ENCODE assay signal across 10 mouse cellular contexts in the genomic region with DNA sequence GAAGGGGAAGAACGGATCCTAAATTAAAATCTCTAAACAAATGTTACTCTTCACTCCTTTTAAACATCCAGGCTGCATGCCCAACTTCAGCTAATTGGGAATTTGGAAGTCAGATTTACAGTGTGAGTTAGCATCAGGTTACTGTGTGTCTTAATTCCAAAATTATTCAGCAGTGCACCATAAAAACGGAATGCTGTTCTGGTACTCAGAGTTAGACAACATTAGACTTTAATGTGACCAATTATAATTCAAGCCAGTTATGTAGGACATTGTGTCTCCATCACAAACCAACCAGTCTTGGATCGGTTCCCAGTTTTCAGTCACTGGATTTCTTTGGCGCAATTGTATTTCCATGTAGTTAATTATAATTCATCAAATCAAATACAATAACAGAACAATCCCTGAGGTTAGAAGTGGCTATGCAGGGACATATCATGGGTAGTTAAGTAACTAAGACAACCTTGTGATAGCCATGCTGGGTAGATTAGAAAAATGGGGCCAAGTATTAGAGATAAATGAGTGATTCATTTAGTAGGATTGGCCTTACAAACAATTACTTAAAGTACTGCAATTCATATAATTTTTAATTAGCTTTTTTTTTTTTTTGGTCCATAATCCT.
DNase-seq lines count a peak whose midpoint lies in the region; ATAC-seq lines count a peak whose summit lies in the region.
"Had no signal": no experiment of that assay in that cellular context is flagged by ENCODE, and none has a peak within 500 bp of the region (broad histone marks: within the 10 kb centered on the region; RNA-seq: fewer than 3 reads in every experiment).

No protein-coding gene starts in this region.

- no peaks in the 10 kb centered on the region for H3K4me1 ChIP-seq in heart, embryonic 11.5 days (ENCODE audit: control insufficient read depth, insufficient read depth, low read length)
- H3K4me1 ChIP-seq in neural tube, embryonic 13.5 days (replicated peaks), result no peaks in the 10 kb centered on the region
- H3K4me1 ChIP-seq: heart, embryonic 15.5 days; liver, embryonic 15.5 days had no signal

- no peak for ATAC-seq in heart, embryonic 11.5 days (replicated peaks; ENCODE audit: insufficient number of reproducible peaks, low FRiP score, low TSS enrichment)
- peak; percentile 32; the same call in 1 of the 2 replicates for ATAC-seq in neural tube, embryonic 13.5 days (ENCODE audit: low read depth)

- 78% methylated on average over 4 of the region's 4 CpGs for WGBS in heart, embryonic 11.5 days (ENCODE audit: insufficient replicate concordance)
- 74% methylated on average over 4 of the region's 4 CpGs for WGBS in neural tube, embryonic 13.5 days

- H3K4me3 ChIP-seq in heart, embryonic 11.5 days (ENCODE audit: low read depth, low read length), result no peak overlapping the region
- H3K4me3 ChIP-seq in neural tube, embryonic 13.5 days, result no peak overlapping the region
- H3K4me3 ChIP-seq: heart, embryonic 15.5 days; liver, embryonic 15.5 days had no signal

- intact Hi-C loops in heart, postnatal 10 days (cut with DNase I), result no loop called here

- no peak overlapping the region for H3K27ac ChIP-seq in heart, embryonic 11.5 days (ENCODE audit: low read depth, low read length)
- no peak overlapping the region for H3K27ac ChIP-seq in neural tube, embryonic 13.5 days (replicated peaks)
- H3K27ac ChIP-seq: heart, embryonic 15.5 days; liver, embryonic 15.5 days had no signal

- H3K27me3 ChIP-seq in heart, embryonic 11.5 days (ENCODE audit: control insufficient read depth, insufficient read depth, low read length), result no peaks in the 10 kb centered on the region
- H3K27me3 ChIP-seq in neural tube, embryonic 13.5 days, result no peaks in the 10 kb centered on the region
- H3K27me3 ChIP-seq: heart, embryonic 15.5 days; liver, embryonic 15.5 days had no signal

- H3K36me3 ChIP-seq in heart, embryonic 11.5 days (ENCODE audit: control insufficient read depth, insufficient read depth, low read length), result no peaks in the 10 kb centered on the region
- H3K36me3 ChIP-seq in neural tube, embryonic 13.5 days, result no peaks in the 10 kb centered on the region
- H3K36me3 ChIP-seq: heart, embryonic 15.5 days; liver, embryonic 15.5 days had no signal

- H3K4me2 ChIP-seq in heart, embryonic 11.5 days, result no peak overlapping the region
- H3K4me2 ChIP-seq in neural tube, embryonic 13.5 days, result no peak overlapping the region
- H3K4me2 ChIP-seq: heart, embryonic 15.5 days; liver, embryonic 15.5 days had no signal

- H3K9ac ChIP-seq in heart, embryonic 11.5 days (ENCODE audit: low read depth, low read length), result no peak overlapping the region
- no peak overlapping the region for H3K9ac ChIP-seq in neural tube, embryonic 13.5 days
- H3K9ac ChIP-seq: heart, embryonic 15.5 days; liver, embryonic 15.5 days had no signal

- no peaks in the 10 kb centered on the region for H3K9me3 ChIP-seq in heart, embryonic 11.5 days (replicated peaks; ENCODE audit: control insufficient read depth, low read length)
- no peaks in the 10 kb centered on the region for H3K9me3 ChIP-seq in neural tube, embryonic 13.5 days
- H3K9me3 ChIP-seq: heart, embryonic 15.5 days; liver, embryonic 15.5 days had no signal

- DNase-seq in heart, postnatal 10 days, result peak; percentile 25 to 32
- DNase-seq in neural tube, embryonic 10.5 days (ENCODE audit: extremely low spot score, low spot score), result no peak
- peak; percentile 19 to 22 for DNase-seq in kidney, postnatal 4 days
- peak; percentile 9 for DNase-seq in right cerebral cortex, postnatal 4 days
- DNase-seq in spleen, adult 12 weeks (ENCODE audit: low spot score), result no peak
- DNase-seq: embryo, embryonic 11 days had no signal

Comparison
In these comparisons a context has a peak if more than half of its experiments do, and no peak if none do; other contexts are left out.
1. DNase-seq: peak in heart, postnatal 10 days (2 of 2), kidney, postnatal 4 days (2 of 2) and right cerebral cortex, postnatal 4 days (single experiment); none in neural tube, embryonic 10.5 days (single experiment) and spleen, adult 12 weeks (single experiment).